Mouse (Mus musculus): ENCODE results near the gene Lrpap1. TPM values are rescaled to one million over a fixed set of nuclear protein-coding genes. Genes with fewer than 3 reads are reported as not detected.

The Lrpap1 gene
- polyA plus RNA-seq, 1 experiment from 2014 or later, result 119 TPM

- no peaks in the 10 kb centered on the region for H3K4me1 ChIP-seq
- ATAC-seq (ENCODE audit: low FRiP score, low read depth), result no peak
- no peak overlapping the region for H3K9ac ChIP-seq
- no peaks in the 10 kb centered on the region for H3K36me3 ChIP-seq
- H3K27me3 ChIP-seq (replicated peaks), result no peaks in the 10 kb centered on the region
- no peak overlapping the region for H3K4me2 ChIP-seq (replicated peaks)
- 80% methylated on average over 3 of the region's 3 CpGs for WGBS
- H3K9me3 ChIP-seq, result no peaks in the 10 kb centered on the region
- no peak overlapping the region for H3K27ac ChIP-seq
- no peak overlapping the region for H3K4me3 ChIP-seq
Measured at GRCm38 (mm10) chr5:35117633-35118032, 12.1 kb upstream of the Lrpap1 start.

- H3K27me3 ChIP-seq (replicated peaks), result no peaks in the 10 kb centered on the region
Measured at GRCm38 (mm10) chr5:35116002-35116401, 10.4 kb upstream of the Lrpap1 start.

GRCm38 (mm10) chr5:35112444-35112843 lies 6.9 kb upstream of the Lrpap1 start:
- no peak for ATAC-seq (ENCODE audit: low FRiP score, low read depth)
- Histone ChIP-seq H3K36me3 (no peaks in the 10 kb centered on the region), H3K9ac (no peak overlapping the region), H3K9me3 (no peaks in the 10 kb centered on the region), H3K4me2 (replicated peaks) (no peak overlapping the region), H3K4me3 (no peak overlapping the region), H3K27me3 (replicated peaks) (no peaks in the 10 kb centered on the region), H3K27ac (no peak overlapping the region), H3K4me1 (no peaks in the 10 kb centered on the region)
- 64% methylated on average over 4 of the region's 4 CpGs for WGBS

More at GRCm38 (mm10) chr5:35116002-35116401, 10.4 kb upstream of the Lrpap1 start:
- Histone ChIP-seq H3K4me3 (no peak overlapping the region), H3K4me1 (no peaks in the 10 kb centered on the region), H3K27ac (no peak overlapping the region), H3K9ac (no peak overlapping the region), H3K9me3 (no peaks in the 10 kb centered on the region), H3K36me3 (no peaks in the 10 kb centered on the region), H3K4me2 (replicated peaks) (no peak overlapping the region)
- ATAC-seq (ENCODE audit: low FRiP score, low read depth), result no peak
- WGBS, result 75% methylated on average over 3 of the region's 3 CpGs

GRCm38 (mm10) chr5:35105922-35106298 lies 344 bp upstream of the Lrpap1 start:
- Histone ChIP-seq H3K9me3 (no peaks in the 10 kb centered on the region), H3K27ac (no peak overlapping the region), H3K27me3 (replicated peaks) (no peaks in the 10 kb centered on the region), H3K36me3 (peaks cover 17% of the 10 kb centered on the region), H3K9ac (peak overlapping the region; percentile 47; the same call in 1 of the 2 replicates), H3K4me1 (peaks cover 26% of the 10 kb centered on the region), H3K4me3 (peak overlapping the region; percentile 78), H3K4me2 (replicated peaks) (peak overlapping the region; percentile 72)
- WGBS, result 8% methylated on average over 11 of the region's 11 CpGs
- ATAC-seq (ENCODE audit: low FRiP score, low read depth), result peak; percentile 61

GRCm38 (mm10) chr5:35104183-35104959 lies 1.2 kb downstream of the Lrpap1 start:
- H3K4me1 ChIP-seq, result peaks cover 26% of the 10 kb centered on the region
- H3K9me3 ChIP-seq, result no peaks in the 10 kb centered on the region
- no peaks in the 10 kb centered on the region for H3K27me3 ChIP-seq (replicated peaks)
- no peak for ATAC-seq (ENCODE audit: low FRiP score, low read depth)
- WGBS, result 63% methylated on average over 8 of the region's 8 CpGs
- H3K27ac ChIP-seq, result no peak overlapping the region
- H3K4me3 ChIP-seq, result peak overlapping the region; percentile 78
- H3K9ac ChIP-seq, result peak overlapping the region; percentile 79; the same call in 1 of the 2 replicates
- peak overlapping the region; percentile 72 for H3K4me2 ChIP-seq (replicated peaks)
- peaks cover 32% of the 10 kb centered on the region for H3K36me3 ChIP-seq

- Histone ChIP-seq H3K9ac (no peak overlapping the region), H3K4me1 (peaks cover 26% of the 10 kb centered on the region), H3K27ac (no peak overlapping the region), H3K36me3 (peaks cover 41% of the 10 kb centered on the region), H3K4me2 (replicated peaks) (peak overlapping the region; percentile 72; the same call in 1 of the 2 replicates), H3K9me3 (no peaks in the 10 kb centered on the region), H3K4me3 (no peak overlapping the region), H3K27me3 (replicated peaks) (no peaks in the 10 kb centered on the region)
- ATAC-seq (ENCODE audit: low FRiP score, low read depth), result no peak
- WGBS, result 80% methylated on average over 2 of the region's 2 CpGs
Measured at GRCm38 (mm10) chr5:35103528-35103927, 2.0 kb downstream of the Lrpap1 start.

- H3K36me3 ChIP-seq, result peaks cover 45% of the 10 kb centered on the region
- H3K4me2 ChIP-seq (replicated peaks), result 0 out of 2 replicates have a peak overlapping the region, but pooled peaks have one; percentile 72
- peaks cover 26% of the 10 kb centered on the region for H3K4me1 ChIP-seq
- no peak overlapping the region for H3K9ac ChIP-seq
- H3K4me3 ChIP-seq, result no peak overlapping the region
- H3K9me3 ChIP-seq, result no peaks in the 10 kb centered on the region
- no peak for ATAC-seq (ENCODE audit: low FRiP score, low read depth)
- H3K27me3 ChIP-seq (replicated peaks), result no peaks in the 10 kb centered on the region
- H3K27ac ChIP-seq, result no peak overlapping the region
- WGBS, result 93% methylated on average over 8 of the region's 8 CpGs
Measured at GRCm38 (mm10) chr5:35103086-35103485, 2.5 kb downstream of the Lrpap1 start.

- ATAC-seq (ENCODE audit: low FRiP score, low read depth), result no peak
- no peak overlapping the region for H3K4me3 ChIP-seq
- no peaks in the 10 kb centered on the region for H3K9me3 ChIP-seq
- no peak overlapping the region for H3K4me2 ChIP-seq (replicated peaks)
- H3K27ac ChIP-seq, result no peak overlapping the region
- H3K27me3 ChIP-seq (replicated peaks), result no peaks in the 10 kb centered on the region
- H3K36me3 ChIP-seq, result peaks cover 55% of the 10 kb centered on the region
- 86% methylated on average over 3 of the region's 3 CpGs for WGBS
- H3K9ac ChIP-seq, result no peak overlapping the region
- no peaks in the 10 kb centered on the region for H3K4me1 ChIP-seq
Measured at GRCm38 (mm10) chr5:35091636-35092035, 13.9 kb downstream of the Lrpap1 start.

- H3K4me3 ChIP-seq, result no peak overlapping the region
- ATAC-seq (ENCODE audit: low FRiP score, low read depth), result no peak
- no peak overlapping the region for H3K9ac ChIP-seq
- no peaks in the 10 kb centered on the region for H3K27me3 ChIP-seq (replicated peaks)
- WGBS, result 83% methylated on average over 5 of the region's 5 CpGs
- no peaks in the 10 kb centered on the region for H3K4me1 ChIP-seq
- no peaks in the 10 kb centered on the region for H3K9me3 ChIP-seq
- H3K4me2 ChIP-seq (replicated peaks), result no peak overlapping the region
- H3K27ac ChIP-seq, result no peak overlapping the region
- peaks cover 35% of the 10 kb centered on the region for H3K36me3 ChIP-seq
Measured at GRCm38 (mm10) chr5:35089614-35089963, 16.0 kb downstream of the Lrpap1 start.

- H3K4me2 ChIP-seq (replicated peaks), result no peak overlapping the region
- H3K4me3 ChIP-seq, result no peak overlapping the region
- H3K27ac ChIP-seq, result no peak overlapping the region
- no peaks in the 10 kb centered on the region for H3K27me3 ChIP-seq (replicated peaks)
- H3K9ac ChIP-seq, result no peak overlapping the region
- no peak for ATAC-seq (ENCODE audit: low FRiP score, low read depth)
- WGBS, result 67% methylated on average over 9 of the region's 9 CpGs
- no peaks in the 10 kb centered on the region for H3K4me1 ChIP-seq
- peaks cover 31% of the 10 kb centered on the region for H3K36me3 ChIP-seq
- H3K9me3 ChIP-seq, result no peaks in the 10 kb centered on the region
Measured at GRCm38 (mm10) chr5:35088785-35089613, 16.6 kb downstream of the Lrpap1 start.

GRCm38 (mm10) chr5:35084913-35085312 lies 20.7 kb downstream of the Lrpap1 start:
- 81% methylated on average over 3 of the region's 3 CpGs for WGBS
- Histone ChIP-seq H3K27me3 (replicated peaks) (no peaks in the 10 kb centered on the region; the same call in 1 of the 2 replicates), H3K4me1 (no peaks in the 10 kb centered on the region), H3K9ac (no peak overlapping the region), H3K27ac (no peak overlapping the region), H3K9me3 (no peaks in the 10 kb centered on the region), H3K4me3 (no peak overlapping the region), H3K4me2 (replicated peaks) (no peak overlapping the region), H3K36me3 (no peaks in the 10 kb centered on the region)
- no peak for ATAC-seq (ENCODE audit: low FRiP score, low read depth)

- no peak overlapping the region for H3K27ac ChIP-seq
- no peak overlapping the region for H3K4me2 ChIP-seq (replicated peaks)
- H3K36me3 ChIP-seq, result no peaks in the 10 kb centered on the region
- no peak for ATAC-seq (ENCODE audit: low FRiP score, low read depth)
- peaks cover 16% of the 10 kb centered on the region for H3K27me3 ChIP-seq (replicated peaks)
- no peaks in the 10 kb centered on the region for H3K4me1 ChIP-seq
- no peaks in the 10 kb centered on the region for H3K9me3 ChIP-seq
- H3K4me3 ChIP-seq, result no peak overlapping the region
- no peak overlapping the region for H3K9ac ChIP-seq
- 33% methylated on average over 18 of the region's 18 CpGs for WGBS
Measured at GRCm38 (mm10) chr5:35079101-35079500, 26.5 kb downstream of the Lrpap1 start.

Data from neural tube, embryonic 12.5 days (tissue).